Mouse (Mus musculus): ENCODE measurements around the gene Ubxn6.

Ubxn6 gene

GRCm38 (mm10) chr17:56051369-56051768 lies 23.5 kb downstream of the Ubxn6 start:
- no peak for DNase-seq

- DNase-seq, result no peak
These were observed 34.0 kb downstream of the Ubxn6 start for GRCm38 (mm10) chr17:56040857-56041163.

DNA sequence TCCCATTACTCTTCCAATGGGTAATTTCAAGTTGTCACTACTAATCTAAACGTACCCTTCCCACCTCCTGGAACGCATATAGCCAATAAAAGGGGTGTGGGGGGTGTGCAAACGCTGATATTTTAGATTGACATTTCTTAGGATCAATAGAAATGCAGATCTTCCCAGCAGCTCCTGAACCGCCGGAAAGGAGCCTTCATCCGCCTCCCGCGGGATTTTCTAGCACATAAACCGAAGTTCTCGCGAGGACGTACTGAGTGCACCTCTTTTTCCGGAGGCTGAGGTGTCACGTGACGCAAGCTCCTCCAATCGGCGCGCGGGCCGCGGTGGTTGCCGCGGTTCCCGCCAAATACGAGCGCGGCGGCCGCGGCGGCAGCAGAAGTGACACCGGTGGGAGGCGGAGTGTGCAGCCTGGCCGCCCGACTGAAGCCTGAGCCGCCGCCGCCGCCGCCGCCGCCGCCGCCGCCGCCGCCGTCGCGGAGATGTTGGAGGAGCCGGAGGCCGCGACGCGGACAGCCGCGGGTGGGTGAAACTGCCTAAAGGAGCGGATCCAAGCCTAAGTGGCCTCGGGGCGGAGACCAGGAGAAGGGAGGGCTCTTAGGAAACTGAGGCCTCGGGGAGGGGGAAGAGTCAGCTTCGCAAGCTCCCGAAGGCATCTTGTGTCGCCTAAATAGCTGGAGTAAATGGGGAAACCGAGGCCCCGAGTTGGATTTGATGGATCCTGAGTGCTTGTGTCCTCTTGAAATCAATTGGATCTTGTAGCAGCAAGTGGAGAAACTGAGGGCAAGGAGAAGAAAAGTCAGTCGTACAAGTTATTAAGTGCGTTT lies 34.6 kb downstream of the Ubxn6 start, which contains the start of gene Chaf1a:
Gene Chaf1a (plus strand): TSS at position 410 of the 827 bp plus-strand sequence.
- peak; percentile 99 for DNase-seq

- DNase-seq, result no peak
These were observed 35.5 kb downstream of the Ubxn6 start for GRCm38 (mm10) chr17:56039345-56039744.

- no peak for DNase-seq
These were observed 36.1 kb downstream of the Ubxn6 start for GRCm38 (mm10) chr17:56038583-56039261.

GRCm38 (mm10) chr17:56036901-56037287 lies 37.9 kb downstream of the Ubxn6 start:
- DNase-seq, result no peak

- peak; percentile 99 for DNase-seq
These were observed 38.5 kb downstream of the Ubxn6 start, which contains the start of gene Sh3gl1 for GRCm38 (mm10) chr17:56036176-56036900. Gene Sh3gl1, minus strand, starts transcription at chr17:56036635.

DNA sequence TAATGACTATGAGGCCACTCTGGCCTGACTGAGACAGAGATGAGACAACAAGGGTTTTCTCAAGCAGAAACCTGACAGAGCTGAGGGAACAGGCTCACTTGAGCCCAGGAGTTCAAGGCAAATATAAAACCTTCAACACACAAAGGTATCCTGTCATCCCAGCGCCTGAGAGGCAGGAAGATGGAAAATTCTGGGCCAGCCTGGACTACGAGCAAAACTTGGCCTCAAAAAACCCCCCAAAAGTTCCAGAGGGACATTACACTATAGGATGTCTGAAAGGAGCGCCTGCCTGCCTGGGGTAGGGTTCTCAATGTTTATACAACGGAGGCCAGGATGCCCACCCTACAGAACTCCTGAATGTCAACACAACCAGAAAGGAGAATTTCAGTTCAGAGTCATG lies 39.6 kb downstream of the Ubxn6 start:
- no peak for DNase-seq

- no peak for DNase-seq
These were observed 40.1 kb downstream of the Ubxn6 start for GRCm38 (mm10) chr17:56034726-56035100.

- DNase-seq, result no peak
These were observed 40.6 kb downstream of the Ubxn6 start for GRCm38 (mm10) chr17:56034040-56034725.

GRCm38 (mm10) chr17:56032831-56033230 lies 42.0 kb downstream of the Ubxn6 start:
- no peak for DNase-seq

DNA sequence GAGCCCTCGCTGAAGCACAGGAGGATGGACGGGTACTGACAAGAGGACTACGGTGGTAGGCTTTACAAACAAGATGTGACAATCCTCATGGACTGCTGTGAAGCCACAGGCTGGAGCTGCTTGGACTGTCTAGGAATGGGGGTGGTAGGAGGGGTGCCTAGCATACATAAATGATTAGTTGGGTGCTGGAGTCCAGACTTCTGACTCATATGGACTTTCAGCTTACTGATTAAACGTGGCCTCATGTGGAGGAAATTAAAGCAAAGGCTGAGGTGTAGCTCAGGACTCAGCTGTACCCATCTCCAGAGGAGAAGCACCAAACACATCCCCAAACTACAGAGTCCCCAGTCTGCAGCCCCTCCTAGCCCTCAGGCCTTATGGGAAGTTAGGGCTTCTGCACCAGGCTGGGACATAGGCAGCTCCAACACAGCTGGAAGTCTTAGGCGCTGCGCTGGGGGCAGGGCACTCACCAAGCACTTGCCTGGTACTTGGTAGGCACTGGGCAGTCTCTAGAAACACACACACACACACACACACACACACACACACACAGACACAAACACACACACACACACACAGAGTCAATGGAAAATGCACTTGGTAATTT lies 42.6 kb downstream of the Ubxn6 start:
- no peak for DNase-seq

DNA sequence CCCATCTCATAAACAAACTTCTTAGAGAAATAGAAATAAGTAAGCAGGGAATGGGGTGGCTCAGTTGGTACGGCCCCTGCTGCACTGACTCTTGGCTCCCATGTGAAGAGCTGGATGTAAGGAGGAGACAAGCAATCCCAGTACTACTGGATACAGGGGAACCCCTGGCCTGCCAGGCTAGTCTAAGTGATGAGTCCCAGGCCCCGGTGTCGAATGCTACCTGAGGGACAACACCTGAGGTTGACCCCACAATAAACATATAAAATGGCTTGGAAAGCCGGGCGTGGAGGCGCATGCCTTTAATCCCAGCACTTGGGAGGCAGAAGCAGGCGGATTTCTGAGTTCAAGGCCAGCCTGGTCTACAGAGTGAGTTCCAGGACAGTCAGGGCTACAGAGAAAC lies 43.4 kb downstream of the Ubxn6 start:
- no peak for DNase-seq

DNA sequence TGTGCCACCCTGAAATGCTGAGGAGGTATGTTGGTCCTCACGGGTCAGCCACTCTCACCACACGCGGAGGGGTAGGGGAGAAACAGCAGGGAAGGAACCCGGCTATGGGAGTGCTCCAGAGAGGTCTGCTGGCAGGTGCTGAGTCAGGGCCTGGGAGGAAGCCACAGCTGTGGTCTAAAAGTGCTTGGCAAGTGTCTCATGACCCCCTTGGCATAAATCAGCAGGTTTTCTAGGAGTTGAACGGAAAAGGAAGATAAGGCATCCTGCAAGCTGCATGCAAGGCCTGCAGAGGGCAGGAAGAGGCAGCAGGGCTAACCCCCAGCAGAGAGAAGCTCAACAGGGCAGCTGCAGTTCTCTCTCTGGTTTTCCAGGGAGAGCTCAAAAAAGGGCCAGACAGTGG lies 43.9 kb downstream of the Ubxn6 start:
- DNase-seq, result no peak

DNA sequence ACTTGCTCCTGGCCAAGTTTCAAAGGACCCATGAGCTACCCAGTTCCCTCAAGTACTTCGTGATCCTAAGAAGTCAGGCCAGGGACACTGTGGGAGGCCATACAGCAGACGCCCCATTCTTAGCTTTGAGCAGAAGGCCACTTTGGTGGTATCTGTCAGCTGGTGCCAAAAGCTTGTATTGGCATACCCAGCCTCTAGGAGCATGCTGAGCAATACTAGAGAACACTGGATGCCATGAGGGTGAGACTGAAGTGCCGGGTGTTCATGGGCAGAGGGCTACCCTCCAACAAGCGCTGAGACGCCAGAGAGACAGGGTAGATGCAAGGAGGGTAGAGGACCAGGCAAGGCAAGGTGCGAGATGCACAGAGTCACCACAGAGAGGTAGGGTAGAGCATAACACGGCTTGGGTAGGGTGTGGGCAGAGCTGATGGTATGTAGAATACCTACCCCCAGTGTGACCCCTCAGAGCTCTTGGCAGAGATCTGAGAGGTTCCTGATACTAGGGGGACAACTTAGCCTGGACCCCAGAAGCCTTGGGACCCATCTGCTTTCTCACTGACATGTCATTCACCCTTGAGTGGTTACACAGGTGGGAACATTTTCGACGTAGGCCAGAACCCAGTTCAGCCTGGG lies 44.5 kb downstream of the Ubxn6 start:
- DNase-seq, result no peak

DNA sequence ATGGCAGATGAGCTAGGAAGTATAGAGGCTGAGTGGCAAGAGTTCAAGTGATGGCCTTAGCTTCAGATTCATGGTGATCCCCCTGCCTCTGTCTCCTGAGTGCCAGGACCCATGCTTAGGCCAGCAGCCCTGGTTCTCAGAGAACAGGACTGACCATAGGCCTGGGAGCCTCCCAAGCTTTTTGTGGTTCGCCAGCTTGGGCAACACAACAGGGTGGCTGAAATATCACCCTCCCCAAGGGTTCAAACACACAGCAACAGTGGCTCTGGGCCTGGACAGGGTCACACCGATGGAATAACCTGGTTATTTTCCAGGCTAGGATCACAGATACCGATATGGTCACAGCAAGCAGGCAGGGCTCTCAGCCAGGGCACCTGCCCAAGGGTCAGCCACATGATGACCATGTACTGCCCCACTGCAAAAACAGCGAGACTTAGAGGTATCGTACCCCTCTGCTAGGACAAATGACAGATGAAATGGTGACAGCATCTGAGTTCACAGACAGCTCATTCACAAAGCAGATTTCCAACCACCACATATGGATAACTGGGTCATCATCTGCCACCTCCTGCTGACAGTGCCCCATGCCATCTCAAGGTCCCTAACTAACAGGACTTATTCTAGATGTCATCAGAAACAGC lies 46.9 kb downstream of the Ubxn6 start:
- DNase-seq, result no peak

DNA sequence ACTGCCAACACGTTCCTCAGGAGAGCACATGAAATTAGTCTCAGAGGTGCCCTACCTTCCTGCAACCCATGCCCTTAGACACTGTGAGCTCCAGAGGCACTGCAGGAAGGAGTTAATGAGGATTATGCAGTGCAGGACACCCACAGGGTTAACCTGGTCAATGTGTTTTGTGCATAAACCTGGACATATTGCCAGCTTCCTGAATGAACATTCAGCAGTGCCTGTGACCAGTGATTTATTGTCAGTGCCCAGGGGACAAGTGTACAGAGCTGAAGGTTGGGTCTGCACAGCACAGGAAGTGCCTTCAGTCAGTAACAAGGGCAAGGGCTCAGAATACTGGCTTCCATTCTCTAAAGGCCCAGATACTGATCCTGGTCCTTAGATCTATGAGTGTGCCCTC lies 47.9 kb downstream of the Ubxn6 start:
- no peak for DNase-seq

DNA sequence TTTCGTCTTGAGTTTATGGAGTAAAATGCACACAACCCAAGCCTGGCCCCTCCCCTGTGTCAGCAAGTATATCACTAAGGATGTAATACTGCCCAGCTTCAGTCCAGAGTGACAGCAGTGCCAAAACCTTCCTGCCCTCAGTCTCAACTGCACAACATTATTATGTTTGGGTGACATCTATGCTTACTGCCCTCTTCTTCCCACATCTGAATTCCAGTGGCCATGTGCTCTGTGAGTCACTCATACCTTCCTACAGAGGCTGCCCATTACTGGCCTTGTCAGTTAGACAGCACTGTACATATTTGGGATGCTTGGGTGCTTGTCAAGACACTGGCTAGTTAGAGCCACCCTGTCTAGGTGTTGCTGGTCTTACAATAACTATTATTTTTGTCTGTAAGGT lies 48.5 kb downstream of the Ubxn6 start:
- no peak for DNase-seq

DNA sequence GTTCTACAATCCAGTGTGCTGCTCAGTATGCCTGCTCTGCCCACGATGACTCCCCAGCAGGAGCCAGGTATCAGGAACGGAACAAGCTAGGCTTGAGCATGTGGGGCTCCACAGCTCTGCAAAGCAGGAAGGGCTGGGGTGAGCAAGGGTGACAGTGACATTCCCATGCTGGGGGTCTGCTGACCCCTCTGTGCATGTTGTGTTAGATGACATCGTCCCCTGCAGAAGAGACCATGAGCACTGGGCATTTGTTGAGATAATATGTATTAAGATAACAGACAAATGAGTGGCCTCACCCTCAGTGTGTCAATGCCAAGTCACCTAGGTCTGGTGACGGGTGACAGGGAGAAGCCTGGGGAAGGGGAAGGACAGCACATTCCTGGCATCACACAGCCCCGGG lies 49.9 kb downstream of the Ubxn6 start:
- no peak for DNase-seq

DNA sequence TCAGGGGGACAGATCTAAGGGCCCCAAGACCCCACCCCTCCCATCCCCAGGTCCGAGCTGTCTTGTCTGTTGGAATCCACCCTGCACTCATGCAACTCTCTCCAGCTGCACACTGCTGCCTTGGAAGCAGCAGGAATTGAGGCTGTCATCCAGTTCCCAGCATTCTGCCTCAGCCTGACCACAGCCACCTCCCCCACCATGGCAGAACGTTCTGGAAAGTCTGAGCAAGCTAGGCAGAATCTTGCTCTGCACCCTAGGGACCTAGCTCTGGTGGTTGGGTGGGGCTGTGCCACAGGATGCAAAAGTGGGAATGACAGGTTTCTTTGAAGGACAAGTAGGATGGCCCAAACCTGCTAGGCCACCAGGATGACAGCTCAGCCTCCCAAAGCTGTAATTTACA lies 50.4 kb downstream of the Ubxn6 start:
- DNase-seq, result no peak

DNA sequence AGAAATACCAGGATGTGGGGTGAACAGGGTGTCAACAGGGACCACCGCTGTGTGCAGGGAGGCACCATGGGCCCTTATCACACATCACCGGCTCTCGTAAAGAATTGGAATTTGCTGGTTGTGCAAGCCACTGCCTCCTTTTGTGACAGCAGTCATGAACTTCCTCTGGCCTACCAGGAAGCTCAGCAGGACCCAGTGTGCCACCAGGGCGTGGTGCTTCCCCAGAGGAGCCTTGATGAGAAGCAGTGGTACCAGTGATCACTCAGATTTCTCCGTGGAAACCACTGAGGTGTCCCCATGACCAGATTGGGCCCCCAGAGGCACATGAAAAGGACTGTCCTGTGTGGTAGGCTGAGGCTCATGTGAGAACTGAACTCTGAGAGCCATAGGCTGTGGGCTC lies 51.4 kb downstream of the Ubxn6 start:
- no peak for DNase-seq

DNA sequence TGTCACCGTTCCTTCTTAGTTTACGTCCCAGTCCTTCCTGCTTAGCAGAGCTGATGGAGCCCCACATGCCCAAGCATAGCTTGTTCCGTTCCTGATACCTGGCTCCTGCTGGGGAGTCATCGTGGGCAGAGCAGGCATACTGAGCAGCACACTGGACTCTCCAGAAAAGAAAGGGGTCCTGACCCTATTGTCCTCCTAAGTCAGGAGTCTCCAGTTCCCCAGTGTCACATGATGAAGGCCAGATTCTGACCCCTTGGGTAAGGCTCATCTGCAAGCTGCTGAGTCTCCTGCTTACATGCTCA lies 51.9 kb downstream of the Ubxn6 start:
- no peak for DNase-seq

All from right cerebral cortex, adult 18-20 months (tissue).